Mouse (Mus musculus): ENCODE results near the gene Acadl.

DNA sequence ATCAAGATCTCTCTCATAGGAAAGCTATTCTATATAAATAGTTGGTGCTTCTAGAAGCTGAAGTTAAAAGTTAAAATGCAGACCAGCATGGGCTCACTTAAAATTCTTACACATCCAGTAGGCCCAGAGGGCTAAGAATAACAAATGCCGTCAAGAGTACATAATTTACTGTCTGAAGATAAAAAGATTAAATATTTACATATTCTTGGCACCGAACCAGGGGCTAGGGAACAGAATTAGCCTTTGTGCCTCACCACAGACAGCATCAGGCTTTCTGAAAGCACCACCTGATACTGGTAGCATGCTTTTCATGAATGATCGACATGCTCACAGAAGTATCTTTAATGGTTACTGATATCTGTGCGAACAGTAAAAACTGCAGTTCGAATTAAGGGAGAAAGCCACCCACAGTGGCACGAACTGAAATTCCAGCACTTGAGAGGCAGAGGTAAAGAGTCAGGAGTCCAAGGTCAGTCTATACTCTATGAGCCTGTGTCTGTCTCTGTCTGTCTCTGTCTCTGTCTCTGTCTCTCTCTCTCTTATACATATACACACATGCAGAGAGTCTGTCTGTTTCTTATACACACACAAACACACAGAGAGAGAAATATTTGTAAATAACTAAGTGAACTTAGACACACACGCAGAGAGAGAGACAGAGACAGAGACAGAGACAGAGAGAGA is 23.2 kb downstream of the Acadl start:
- TF ChIP-seq CTCF (IDR thresholded peaks at IDR 0.05; ENCODE audit: insufficient read depth, low read length) (no peak), POLR2A (IDR thresholded peaks at IDR 0.05; ENCODE audit: borderline replicate concordance, extremely low read depth, low read depth, low read length) (no peak)

Measured in lung, adult 2 months (tissue).